Mouse (Mus musculus) embryo, embryonic 11.5 days (tissue): ENCODE measurements around the gene Fgfr2.

ENCODE experiments used
- DNase-seq: peaks from one replicate; pipeline ENCODE4 v3.0.0-alpha.2; 2012; ENCODE audit warnings: low read depth, low spot score

Gene Fgfr2

GRCm38 (mm10) chr7:132823832-132824231 is 299.3 kb downstream of the Fgfr2 start:
- DNase-seq = no peak

DNA sequence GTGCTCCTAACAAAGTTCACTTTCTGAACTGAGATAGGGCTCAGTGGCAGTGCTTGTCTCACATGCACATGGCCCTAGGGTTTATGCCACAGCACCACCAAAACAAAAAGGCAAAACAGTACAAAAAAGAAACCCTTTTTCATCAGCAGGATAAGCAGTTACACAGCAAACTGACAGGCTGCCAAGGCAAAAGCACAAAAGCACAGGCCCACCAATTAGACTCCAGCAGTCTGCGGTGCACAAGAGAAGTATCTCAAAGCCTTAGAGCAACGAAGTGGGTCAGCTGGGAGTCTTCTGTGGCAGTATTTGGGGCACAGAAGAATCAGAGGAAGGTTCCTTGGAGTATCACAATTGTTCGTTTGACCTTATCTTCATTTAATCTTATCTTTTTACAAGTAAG is 302.5 kb downstream of the Fgfr2 start:
- no peak for DNase-seq

DNA sequence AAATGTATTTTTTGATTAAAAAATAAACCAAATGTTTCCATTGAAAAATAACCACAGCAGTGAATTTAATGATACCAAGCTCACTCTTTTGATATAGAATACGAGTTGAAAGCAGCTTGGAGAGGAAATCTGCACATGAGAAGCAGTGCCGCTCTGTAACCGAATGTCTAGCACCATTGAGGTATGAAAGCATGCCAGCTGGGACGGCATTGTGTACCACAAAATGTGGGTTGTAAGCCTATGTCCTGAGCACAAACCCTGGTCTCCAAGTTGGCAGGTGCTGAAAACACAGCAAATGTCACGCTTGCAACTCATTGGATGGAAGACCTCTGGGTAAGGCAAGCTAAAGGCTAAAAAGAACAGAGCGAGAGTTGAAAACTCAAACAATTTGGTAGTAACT is 306.1 kb downstream of the Fgfr2 start:
- DNase-seq = no peak

GRCm38 (mm10) chr7:132816528-132816927 is 306.6 kb downstream of the Fgfr2 start:
- no peak for DNase-seq

- DNase-seq = no peak
Observed at GRCm38 (mm10) chr7:132815081-132815480, 308.1 kb downstream of the Fgfr2 start.

GRCm38 (mm10) chr7:132814089-132814450 is 309.1 kb downstream of the Fgfr2 start:
- no peak for DNase-seq

DNA sequence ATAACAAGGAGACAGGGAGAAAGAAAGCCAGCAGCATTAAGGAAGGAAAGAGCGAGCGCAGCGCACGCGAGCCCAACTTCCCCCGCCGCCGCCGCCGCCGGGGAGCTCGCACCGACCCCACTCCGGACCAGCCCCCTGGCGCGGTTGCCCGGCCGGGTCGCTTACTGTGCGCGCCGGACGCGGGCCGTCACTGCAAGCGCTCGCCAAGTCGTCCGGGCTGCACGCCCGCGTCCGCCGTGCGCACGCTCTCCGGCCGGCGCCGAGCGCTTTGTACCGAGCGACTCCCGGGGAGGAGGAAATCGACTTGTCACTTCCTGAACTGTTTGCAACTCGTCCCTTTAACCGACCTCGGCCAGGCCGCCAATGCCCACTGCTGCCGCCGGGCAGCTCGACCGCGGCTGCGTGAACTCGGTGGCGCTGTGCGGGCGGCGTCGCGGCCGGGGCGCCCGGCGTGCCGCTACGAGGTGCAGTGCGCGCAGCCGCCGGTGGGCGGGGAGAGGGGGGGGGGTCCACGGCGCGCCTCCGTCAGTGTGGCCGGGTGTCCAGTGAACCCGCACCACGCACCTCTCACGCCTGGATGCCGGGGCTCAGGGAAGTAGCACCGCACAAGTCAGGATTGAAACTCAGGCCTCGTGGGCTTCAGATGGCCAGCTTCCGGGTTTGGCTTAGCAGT is 309.6 kb downstream of the Fgfr2 start, which contains the start of gene Fam53b:
Fam53b (minus strand) TSS at position 471 of the 673 bp plus-strand sequence.
- DNase-seq = peak; percentile 53

DNA sequence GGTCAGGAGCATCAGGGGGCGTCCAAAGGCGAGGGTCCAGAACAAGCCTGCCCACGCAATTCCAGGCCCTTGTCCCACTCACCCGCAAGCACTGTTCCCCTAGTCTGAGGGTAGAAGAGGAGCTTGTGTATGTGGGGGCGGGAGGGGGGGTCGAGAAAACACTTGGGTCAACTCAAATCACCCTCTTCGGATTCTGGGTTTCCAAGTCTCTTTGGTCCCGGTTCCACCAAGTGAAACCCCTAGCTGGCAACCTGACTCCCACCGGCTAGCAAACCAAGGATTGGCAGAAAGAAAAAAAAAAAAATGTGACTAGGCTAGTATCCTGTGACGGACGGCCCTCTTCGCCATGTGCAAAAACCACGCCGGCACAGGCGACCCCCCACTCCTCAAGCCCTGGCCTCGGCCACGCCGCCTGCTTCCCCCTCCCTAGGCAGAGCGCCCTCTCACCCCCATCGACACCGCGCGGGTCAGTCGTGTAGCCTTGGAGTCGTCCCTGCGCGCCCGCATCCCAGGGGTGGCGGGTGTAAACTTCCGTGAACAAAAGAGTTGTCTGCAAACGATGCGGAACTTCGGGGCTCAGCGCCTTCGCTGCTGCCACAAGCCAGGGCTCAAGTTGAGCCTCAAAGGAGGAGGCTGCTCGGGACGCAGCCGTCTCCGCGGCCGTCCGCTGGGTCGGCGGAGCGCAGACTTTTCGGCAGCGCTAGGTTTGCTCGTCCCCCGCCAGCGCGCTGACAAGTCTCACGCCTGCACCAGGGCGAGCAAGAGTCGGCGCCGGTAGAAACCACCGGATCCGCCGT is 310.3 kb downstream of the Fgfr2 start:
- no peak for DNase-seq

GRCm38 (mm10) chr7:132811716-132812618 is 311.2 kb downstream of the Fgfr2 start:
- DNase-seq = no peak

GRCm38 (mm10) chr7:132810879-132811278 is 312.3 kb downstream of the Fgfr2 start:
- DNase-seq = peak; percentile 80

- no peak for DNase-seq
Observed at GRCm38 (mm10) chr7:132810368-132810767, 312.8 kb downstream of the Fgfr2 start.

DNA sequence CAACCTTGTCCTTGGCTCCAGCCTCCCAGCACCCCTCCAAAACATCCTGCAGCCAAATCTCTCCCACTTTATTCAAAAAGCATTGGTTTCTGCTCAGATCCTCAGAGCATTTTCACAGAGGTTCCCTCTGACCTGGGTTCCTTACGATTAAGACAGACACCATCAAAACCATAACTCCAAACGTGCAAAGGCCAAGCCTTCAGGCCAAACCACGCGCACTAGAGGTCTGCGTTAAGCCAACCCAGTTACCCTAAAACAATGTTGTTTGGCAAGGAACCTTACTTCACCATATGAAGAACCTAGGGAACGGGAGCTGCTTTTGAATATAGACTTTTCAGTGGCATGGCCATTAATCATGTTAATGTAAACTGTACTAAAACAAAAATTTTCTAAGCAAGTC is 313.4 kb downstream of the Fgfr2 start:
- no peak for DNase-seq

DNA sequence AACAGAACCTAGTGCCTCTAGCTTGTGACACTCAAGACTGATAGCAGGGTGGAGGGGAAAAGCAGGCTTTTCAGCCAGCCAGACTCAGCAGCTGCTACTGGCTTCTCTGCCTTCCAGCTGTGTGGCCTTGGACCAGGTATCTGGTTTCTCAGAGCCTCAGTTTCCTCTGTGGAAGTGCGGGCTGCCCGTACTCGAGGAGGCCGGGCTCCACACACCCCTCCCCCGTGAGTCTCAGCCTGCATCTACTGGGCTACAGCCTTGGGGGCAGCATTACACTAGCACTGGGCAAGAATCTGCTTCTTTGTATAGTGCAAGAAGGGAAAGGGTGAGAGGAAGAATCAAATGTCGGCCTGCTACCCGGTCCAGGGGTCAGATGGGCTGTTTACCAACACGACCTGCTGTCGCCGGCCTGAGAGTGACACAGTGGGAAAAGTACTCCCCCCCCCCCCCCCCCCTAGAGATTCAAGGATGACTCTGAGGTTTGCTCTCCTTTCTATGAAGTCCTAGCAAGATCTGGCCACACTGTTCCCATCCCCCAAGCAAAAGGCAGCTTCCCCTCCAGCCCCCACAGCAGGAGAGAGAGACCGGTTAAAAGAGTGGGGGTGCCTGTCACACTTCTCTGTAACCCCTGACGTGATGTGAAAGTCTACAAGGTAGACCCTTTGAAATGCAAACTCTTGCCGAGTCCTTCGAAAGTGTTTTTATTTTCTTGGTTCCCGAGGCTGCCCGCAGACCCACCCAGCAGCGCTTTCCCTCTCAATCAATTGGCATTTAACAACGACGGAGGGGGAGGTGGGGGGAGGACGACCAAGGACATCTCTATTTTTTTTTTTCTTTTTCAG is 314.1 kb downstream of the Fgfr2 start:
- DNase-seq = no peak

- DNase-seq = no peak
Observed at GRCm38 (mm10) chr7:132808051-132808796, 314.9 kb downstream of the Fgfr2 start.

DNA sequence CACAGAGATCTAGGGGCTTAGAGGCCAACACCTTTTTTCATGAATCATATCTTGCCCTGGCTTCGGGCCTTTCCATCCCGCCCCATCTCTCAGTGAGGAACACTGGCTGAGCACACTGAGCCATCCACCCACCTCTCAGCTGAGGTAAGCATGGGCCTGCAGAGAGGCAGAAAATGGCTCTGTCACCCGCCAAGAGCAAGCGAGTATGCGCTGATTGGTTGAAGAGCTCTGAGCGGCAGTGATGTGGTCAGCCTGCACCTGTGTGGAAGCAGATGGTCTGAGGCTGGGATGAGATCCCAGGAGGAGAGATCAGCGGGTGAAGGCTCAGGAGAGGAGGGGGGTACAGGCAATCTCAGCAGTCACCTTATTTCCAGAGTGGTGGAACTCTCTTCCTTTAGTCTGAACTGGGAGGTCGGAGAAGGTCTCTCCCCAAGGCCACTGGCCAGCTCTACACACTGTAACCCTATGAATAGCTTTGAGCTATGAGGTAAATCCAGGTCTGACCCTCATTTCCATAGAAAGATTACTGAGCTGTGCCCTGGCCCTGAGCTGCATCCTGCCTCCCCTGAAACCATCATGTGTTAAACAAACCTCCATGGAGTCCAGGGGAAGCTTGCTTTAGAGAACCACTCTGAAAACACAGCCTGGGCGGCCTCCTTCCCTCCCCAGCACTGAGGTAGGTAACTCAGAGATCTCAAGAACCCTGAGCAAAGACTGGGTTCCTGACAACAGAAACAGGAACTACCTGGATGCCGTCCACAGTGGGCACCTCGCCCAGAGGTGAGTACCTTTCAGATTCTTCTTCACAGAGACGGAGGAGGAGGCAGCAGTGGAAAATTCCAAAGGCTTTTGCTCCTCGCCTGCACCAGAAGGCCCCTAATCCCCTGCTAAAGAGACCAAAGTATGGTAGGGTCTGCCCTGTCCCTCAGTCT is 316.0 kb downstream of the Fgfr2 start:
- no peak for DNase-seq

DNA sequence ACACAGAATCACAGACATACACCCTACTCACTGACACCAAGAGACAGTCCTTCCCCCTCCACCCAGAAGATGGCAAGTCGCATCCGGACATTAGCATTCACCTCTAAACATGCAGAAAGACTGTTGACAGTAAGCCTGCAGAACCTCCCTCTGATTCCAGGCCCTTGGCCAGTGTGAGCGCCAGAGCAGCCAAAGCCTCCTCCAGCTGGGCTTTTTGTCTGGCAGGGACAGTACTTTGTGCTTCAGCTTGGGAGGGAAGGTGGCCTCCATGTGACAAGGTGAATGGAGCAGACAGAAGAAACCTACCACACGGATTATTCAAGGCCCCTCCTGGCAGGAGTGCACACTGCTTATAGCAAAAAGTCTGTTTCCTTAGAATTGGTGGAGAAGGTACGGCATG is 316.9 kb downstream of the Fgfr2 start:
- DNase-seq = no peak

- DNase-seq = no peak
Observed at GRCm38 (mm10) chr7:132804951-132805350, 318.2 kb downstream of the Fgfr2 start.

DNA sequence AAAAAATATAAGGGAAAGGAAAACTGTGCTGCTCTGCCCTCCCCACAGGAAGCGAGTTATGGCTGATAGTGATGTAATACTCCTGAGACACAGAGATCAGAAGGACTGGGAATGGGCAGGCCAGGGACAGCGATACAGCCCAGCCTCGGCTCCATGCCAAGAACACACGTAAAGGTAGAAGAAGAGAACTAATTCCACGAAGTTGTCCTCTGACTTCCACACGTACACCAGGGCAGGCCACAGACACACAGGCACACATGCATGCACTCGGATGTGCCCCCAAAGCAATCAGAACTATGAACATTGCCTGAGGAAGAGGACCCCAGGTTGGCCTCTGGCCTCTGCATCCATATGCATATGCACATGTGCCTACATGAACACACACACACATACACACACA is 318.7 kb downstream of the Fgfr2 start:
- DNase-seq = no peak

GRCm38 (mm10) chr7:132803962-132804361 is 319.2 kb downstream of the Fgfr2 start:
- DNase-seq = no peak
